Mouse (Mus musculus) heart, adult 18-20 months (tissue): ENCODE results near the gene Elmo3. TPM values are rescaled to one million over a fixed set of nuclear protein-coding genes. Genes with fewer than 3 reads are reported as not detected.

Source experiments
- DNase-seq, 2 experiments: peaks; one replicate each; pipeline ENCODE4 v3.0.0; 2021 to 2022; ENCODE audit warnings: mixed read lengths in 1 of 2
- total RNA-seq, 2 experiments: library from RNA; stranded (reverse); gene quantifications; 2 replicates each; pipeline ENCODE4 v1.2.3; 2021

Gene Elmo3
- total RNA-seq, 2 experiments from 2014 or later, result 0.60 to 1.6 TPM

DNA sequence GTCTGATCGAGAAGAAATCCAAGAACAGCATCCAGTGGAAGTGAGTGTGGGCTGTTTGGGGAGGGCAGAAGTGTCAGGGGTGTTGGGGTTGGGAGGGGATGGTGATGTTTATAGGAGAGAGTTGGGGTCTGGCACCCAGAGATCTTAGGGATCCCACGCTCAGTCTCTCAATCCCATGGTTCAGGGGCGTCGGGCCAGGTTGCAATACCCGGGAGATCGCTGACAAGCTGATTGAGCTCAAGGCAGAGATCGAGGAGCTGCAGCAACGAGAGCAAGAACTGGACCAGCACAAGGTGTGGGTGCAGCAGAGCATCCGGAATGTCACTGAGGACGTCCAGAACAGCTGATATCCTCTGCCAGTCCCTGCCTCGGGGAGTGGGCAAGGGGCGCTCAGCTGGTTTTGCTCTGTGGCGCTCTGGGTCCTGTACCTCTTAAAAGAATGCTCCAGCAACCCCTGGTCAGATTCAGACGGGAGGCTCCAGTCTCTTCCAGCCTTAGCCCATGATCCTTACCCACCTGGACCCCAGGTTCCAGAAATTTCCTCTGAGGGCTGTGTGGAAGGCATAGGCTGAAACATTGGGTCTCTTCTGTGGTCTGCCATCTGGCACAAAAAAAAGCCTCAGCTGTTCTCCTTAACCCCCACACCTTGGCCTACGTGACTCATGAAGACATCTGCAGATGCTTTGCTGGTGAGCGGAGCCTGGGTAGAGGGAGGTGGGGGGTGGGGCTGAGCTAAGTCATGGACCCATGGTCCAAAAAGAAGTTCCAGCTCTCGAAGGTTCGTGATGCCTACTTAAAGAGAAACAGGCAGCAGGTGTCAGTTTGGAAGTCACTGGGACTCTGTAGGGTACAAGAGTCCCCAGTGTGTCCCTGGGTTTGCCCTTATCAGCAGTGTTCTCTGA is 6.8 kb upstream of the Elmo3 start:
- no peak for DNase-seq

GRCm38 (mm10) chr8:105299962-105300361 is 5.4 kb upstream of the Elmo3 start:
- DNase-seq, result no peak

GRCm38 (mm10) chr8:105303396-105303795 is 2.0 kb upstream of the Elmo3 start:
- no peak for DNase-seq

DNA sequence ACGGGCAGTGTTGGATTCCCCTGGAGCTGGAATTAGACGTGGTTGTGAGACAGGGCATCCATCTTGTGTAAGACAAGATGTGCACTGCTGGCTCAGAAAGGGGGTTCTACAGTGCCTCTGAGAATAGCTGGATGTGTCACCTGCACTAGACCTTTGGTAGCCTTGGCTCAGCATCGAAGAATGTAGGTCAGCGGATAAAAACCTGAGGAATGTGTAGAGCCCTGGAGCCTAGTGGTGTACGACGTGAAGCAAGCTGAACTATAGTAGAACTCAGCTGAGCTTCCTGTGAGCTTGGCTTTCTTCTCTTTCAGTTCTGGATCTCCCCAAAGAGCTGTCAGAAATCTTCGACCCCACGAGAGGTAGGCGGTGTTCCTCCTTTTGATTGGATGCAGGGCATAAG is 1.5 kb upstream of the Elmo3 start:
- DNase-seq, result no peak

DNA sequence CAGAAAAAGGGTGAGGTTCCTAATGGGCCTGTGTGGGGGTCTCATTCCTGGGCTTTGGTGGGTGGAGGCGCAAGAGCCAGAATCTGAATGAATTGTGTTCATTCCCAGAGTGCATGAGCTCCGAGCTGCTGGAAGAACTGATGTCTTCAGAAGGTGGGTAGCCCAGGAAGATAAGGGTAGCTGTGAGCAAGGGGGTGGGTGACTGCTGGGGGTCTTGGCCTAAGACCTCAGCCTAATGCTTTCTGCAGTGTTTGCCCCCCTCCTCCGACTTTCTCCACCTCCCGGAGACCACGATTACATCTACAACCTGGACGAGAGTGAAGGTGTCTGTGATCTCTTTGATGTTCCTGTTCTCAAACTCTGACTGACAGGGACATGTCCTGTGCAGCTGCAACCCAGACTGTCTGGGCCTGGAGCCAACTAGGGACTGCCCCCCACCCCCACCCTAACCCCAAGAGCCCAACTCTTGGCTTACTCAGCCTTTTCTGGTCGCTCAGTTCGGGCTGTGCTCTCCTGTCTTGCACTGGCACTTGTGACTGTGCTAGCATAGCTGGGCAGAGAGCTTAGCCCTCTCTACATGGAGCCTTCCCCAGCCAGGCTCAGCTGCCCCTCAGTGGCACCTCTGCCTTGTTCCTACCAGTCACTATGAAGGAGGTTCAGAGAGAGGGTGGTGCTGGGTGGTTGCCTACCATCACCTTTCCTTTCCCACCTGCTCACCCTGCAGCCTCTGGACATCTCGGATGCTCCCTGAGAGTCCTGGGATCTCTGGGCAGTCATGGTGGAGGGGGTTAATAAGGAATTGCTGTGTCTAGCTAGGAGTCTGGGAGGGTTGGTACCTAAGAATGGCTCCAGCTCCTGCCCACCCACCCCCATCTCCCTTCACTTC is 833 bp upstream of the Elmo3 start:
- no peak for DNase-seq

GRCm38 (mm10) chr8:105306146-105306691 is 818 bp downstream of the Elmo3 start:
- no peak for DNase-seq

- no peak for DNase-seq
These were observed 2.3 kb downstream of the Elmo3 start for GRCm38 (mm10) chr8:105307670-105308069.

DNA sequence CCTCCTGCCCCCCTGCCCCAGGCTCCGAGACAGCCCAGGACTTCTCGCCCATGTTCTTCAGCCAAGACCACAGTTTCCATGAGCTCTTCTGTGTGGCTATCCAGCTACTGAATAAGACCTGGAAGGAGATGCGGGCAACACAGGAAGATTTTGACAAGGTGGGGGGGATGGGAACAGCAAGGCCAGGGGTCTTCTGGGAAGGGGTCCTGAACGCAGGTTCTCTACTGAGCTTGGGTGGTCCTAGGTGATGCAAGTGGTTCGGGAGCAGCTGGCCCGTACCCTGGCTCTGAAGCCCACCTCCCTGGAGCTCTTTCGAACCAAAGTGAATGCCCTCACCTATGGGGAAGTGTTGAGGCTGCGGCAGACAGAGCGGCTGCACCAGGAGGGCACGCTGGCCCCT is 3.0 kb downstream of the Elmo3 start:
- DNase-seq, result no peak

- DNase-seq, result no peak
These were observed 3.9 kb downstream of the Elmo3 start for GRCm38 (mm10) chr8:105309142-105309847.

DNA sequence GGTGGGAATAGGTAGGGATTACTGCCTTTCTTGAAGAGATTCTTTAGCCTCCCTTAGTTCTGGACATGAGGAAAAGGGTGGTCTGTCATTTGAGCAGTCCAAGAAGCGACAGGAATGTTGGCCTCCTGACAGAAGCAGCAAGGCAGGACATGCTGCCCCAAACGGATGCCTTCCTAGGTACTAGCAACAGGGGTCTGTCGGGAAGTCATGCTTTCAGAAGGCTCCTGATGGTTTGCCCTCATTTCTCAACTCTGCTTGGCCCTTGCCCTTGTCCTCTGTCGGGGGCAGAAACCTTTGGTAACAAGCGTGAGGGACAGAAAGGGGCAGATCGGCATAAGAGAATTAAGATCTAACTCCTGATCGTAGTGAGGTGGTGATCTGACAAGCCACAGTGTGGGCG is 4.7 kb downstream of the Elmo3 start:
- no peak for DNase-seq

GRCm38 (mm10) chr8:105311718-105312117 is 6.3 kb downstream of the Elmo3 start:
- DNase-seq, result no peak

DNA sequence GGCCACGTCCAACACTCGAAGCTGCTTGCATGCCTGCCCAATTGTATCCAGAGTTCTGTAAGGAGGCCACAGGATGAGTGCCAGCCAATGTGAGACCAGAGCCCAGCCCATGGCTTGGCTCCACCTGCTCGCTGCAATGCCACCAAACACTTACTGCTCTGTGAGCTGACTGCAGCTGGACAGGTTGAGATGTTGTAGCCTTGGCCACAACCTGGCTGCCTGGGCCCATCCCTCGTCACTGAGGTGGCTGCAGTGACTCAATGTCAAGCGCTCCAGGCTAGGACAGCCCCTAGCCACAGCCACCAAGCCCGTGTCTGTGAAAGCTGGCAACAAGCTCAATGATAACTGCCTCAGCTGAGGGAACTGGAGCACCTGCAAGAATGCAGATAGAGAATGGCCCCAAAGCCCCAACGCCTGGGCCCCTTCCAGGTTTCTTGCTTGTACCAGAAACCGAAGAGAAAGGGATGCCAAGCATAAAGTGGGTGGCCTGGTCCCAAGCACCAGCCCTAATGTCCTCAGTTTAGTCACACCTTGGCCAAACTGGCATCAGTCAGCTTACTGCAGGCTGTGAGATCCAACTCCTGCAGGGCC is 7.6 kb downstream of the Elmo3 start:
- DNase-seq, result peak in 1 of 2 experiments; percentile 69

GRCm38 (mm10) chr8:105313622-105314402 is 8.4 kb downstream of the Elmo3 start:
- DNase-seq, result no peak

GRCm38 (mm10) chr8:105315073-105315769 is 9.8 kb downstream of the Elmo3 start:
- DNase-seq, result no peak

GRCm38 (mm10) chr8:105317941-105318340 is 12.5 kb downstream of the Elmo3 start:
- DNase-seq, result peak in 1 of 2 experiments; percentile 36

DNA sequence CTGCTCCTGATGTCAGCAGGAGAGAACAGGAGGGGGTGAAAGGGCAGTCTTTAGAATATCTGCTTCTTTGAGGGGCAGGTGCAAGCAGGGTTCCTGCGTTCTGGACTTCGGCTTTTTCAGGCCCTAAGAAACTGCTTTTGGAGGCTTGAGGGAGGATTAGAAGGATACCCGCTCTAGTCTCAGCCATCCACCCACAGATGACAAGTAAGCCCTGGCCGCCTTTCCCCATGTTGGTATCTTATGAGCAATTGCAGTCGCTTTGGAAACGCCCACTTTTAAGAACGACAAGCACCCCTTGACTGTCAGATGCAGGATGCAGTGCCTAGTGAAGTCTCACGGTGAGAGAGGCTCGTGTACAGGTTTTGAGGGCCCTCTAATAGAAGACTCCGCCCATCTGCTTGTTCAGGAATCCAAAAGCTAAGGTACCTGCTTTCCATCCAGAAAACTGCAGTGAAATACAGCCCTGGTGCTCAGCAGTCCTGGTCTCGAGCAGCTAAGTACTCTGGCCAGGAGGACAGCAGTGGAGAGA is 13.3 kb downstream of the Elmo3 start:
- DNase-seq, result no peak

GRCm38 (mm10) chr8:105323183-105323582 is 17.8 kb downstream of the Elmo3 start:
- no peak for DNase-seq

GRCm38 (mm10) chr8:105325641-105326093 is 20.3 kb downstream of the Elmo3 start:
- DNase-seq, result no peak

GRCm38 (mm10) chr8:105326141-105326672 is 20.8 kb downstream of the Elmo3 start, which contains the start of the genes Lrrc29 and Tmem208:
TSS of gene Lrrc29 (minus strand) at chr8:105326278.
TSS of gene Tmem208 (plus strand) at chr8:105326354.
- DNase-seq, result peak; percentile 97 to 98
